Mouse (Mus musculus) heart, embryonic 14.5 days (tissue): ENCODE measurements around the gene Clca3b. TPM values are rescaled to one million over a fixed set of nuclear protein-coding genes. Genes with fewer than 3 reads are reported as not detected.

Source experiments
- ATAC-seq: fragments of 200-750 bp; cut with Nextera tagmentation; 2 replicates; pipeline ENCODE4 v1.8.0; 2017; ENCODE audit warnings: low read depth, moderate TSS enrichment; ENCODE audit not compliant: insufficient number of reproducible peaks, insufficient read depth, low FRiP score
- H3K27ac ChIP-seq, 2 experiments: fragments of 200-500 bp in 1 of 2; fragments of 300-500 bp in 1 of 2; sonication (generic) in 1 of 2; replicated peaks in 1 of 2; 2 replicates each; pipeline ENCODE4 v1.5.1; 2012 to 2014; ENCODE audit warnings: low read depth in 2 of 2, low read length in 2 of 2, control low read depth in 1 of 2, mild to moderate bottlenecking in 1 of 2, mixed read lengths in 1 of 2; ENCODE audit not compliant: control insufficient read depth in 1 of 2, insufficient read depth in 1 of 2
- H3K27me3 ChIP-seq: fragments of 300-500 bp; sonication (generic); 2 replicates; pipeline ENCODE4 v1.6.1; 2014; ENCODE audit warnings: mild to moderate bottlenecking, low read length, control low read depth; ENCODE audit not compliant: control insufficient read depth, insufficient read depth
- H3K36me3 ChIP-seq: fragments of 300-500 bp; sonication (generic); 2 replicates; pipeline ENCODE4 v1.6.1; 2014; ENCODE audit warnings: mild to moderate bottlenecking, control low read depth, low read length, mixed read lengths; ENCODE audit not compliant: control insufficient read depth, insufficient read depth
- H3K4me1 ChIP-seq, 2 experiments: fragments of 200-500 bp in 1 of 2; fragments of 300-500 bp in 1 of 2; sonication (generic) in 1 of 2; 2 replicates each; pipeline ENCODE4 v1.6.1; 2012 to 2014; ENCODE audit warnings: low read length in 2 of 2, control low read depth in 1 of 2, mixed read lengths in 1 of 2; ENCODE audit not compliant: control insufficient read depth in 2 of 2, insufficient read depth in 2 of 2
- H3K4me2 ChIP-seq: fragments of 300-500 bp; sonication (generic); 2 replicates; pipeline ENCODE4 v1.6.1; 2014; ENCODE audit warnings: mild to moderate bottlenecking, low read length
- H3K4me3 ChIP-seq, 2 experiments: fragments of 200-500 bp in 1 of 2; fragments of 300-500 bp in 1 of 2; sonication (generic) in 1 of 2; 2 replicates each; pipeline ENCODE4 v1.5.1; 2012 to 2014; ENCODE audit warnings: low read length in 2 of 2, mild to moderate bottlenecking in 2 of 2, control low read depth in 1 of 2, low read depth in 1 of 2, moderate library complexity in 1 of 2; ENCODE audit not compliant: control insufficient read depth in 1 of 2, insufficient read depth in 1 of 2
- H3K9ac ChIP-seq: fragments of 300-500 bp; sonication (generic); 2 replicates; pipeline ENCODE4 v1.6.1; 2014; ENCODE audit warnings: mild to moderate bottlenecking, low read length
- H3K9me3 ChIP-seq: fragments of 300-500 bp; sonication (generic); 2 replicates; pipeline ENCODE4 v1.6.1; 2016; ENCODE audit warnings: low read length, control low read depth; ENCODE audit not compliant: control insufficient read depth
- WGBS: fragments of 180-500 bp; shearing (Covaris S2); extraction: QIAGEN DNeasy Blood & Tissue Kit; methylation state at CpG from one replicate; pipeline ENCODE4 v1.1.7; 2014; 5-methylcytosine and 5-hydroxymethylcytosine counted together
- polyA plus RNA-seq: library from polyadenylated mRNA; unstranded; fragments of >200 nt; fragmentation: Nextera tagmentation; extraction: Ambion mirVana; gene quantifications from 2 replicates; pipeline ENCODE4 v1.2.1, GENCODE M21; 2014

Clca3b gene
- polyA plus RNA-seq, 1 experiment from 2014 or later, result not detected

- no peaks in the 10 kb centered on the region for H3K27me3 ChIP-seq
- H3K36me3 ChIP-seq, result no peaks in the 10 kb centered on the region
- ATAC-seq, result no peak
- no peaks in the 10 kb centered on the region for H3K4me1 ChIP-seq
- no peak overlapping the region for H3K4me2 ChIP-seq
- 77% methylated on average over 11 of the region's 11 CpGs for WGBS
- no peaks in the 10 kb centered on the region for H3K9me3 ChIP-seq
- no peak overlapping the region for H3K9ac ChIP-seq
- no peak overlapping the region for H3K27ac ChIP-seq
- H3K4me3 ChIP-seq, result no peak overlapping the region
Observed at GRCm38 (mm10) chr3:144785181-144786148, 63.7 kb downstream of the Clca3b start.

Other genes with a start within 250 kb of the Clca3b start
- gene Sh3glb1, start 129.0 kb downstream of the Clca3b start, polyA plus RNA-seq, result 154 and 156 TPM in 2 replicates
- gene Clca3a1, start 88.4 kb downstream of the Clca3b start, polyA plus RNA-seq, result 27.7 and 29.3 TPM in 2 replicates
- gene Clca3a2, start 29.9 kb downstream of the Clca3b start, polyA plus RNA-seq, result 3.0 and 6.0 TPM in 2 replicates
- gene Clca4b, start 83.2 kb upstream of the Clca3b start, polyA plus RNA-seq, result not detected in 2 replicates
- gene Clca4a, start 125.7 kb upstream of the Clca3b start, polyA plus RNA-seq, result not detected in 2 replicates
- gene Clca1, start 183.4 kb upstream of the Clca3b start, polyA plus RNA-seq, result 0.08 TPM in 1 of 2 replicates, not detected in the other